Mouse (Mus musculus) embryo, embryonic 10 days (tissue): ENCODE results near the gene Tbc1d21.

Source experiments
- DNase-seq: peaks from one replicate; pipeline ENCODE4 v3.0.0-alpha.2; 2015; ENCODE audit warnings: low spot score

The Tbc1d21 gene

GRCm38 (mm10) chr9:58370355-58370754 lies at the start of gene Tbc1d21:
TSS of gene Tbc1d21 (minus strand) at chr9:58370455.
- no peak for DNase-seq

- no peak for DNase-seq
These were observed 41.3 kb upstream of the Tbc1d21 start for GRCm38 (mm10) chr9:58411556-58411955.

GRCm38 (mm10) chr9:58410057-58410735 lies 39.9 kb upstream of the Tbc1d21 start:
- DNase-seq: no peak

GRCm38 (mm10) chr9:58409247-58409646 lies 39.0 kb upstream of the Tbc1d21 start:
- no peak for DNase-seq

GRCm38 (mm10) chr9:58404412-58404811 lies 34.2 kb upstream of the Tbc1d21 start:
- DNase-seq: no peak

- DNase-seq: no peak
These were observed 31.3 kb upstream of the Tbc1d21 start for GRCm38 (mm10) chr9:58401371-58402082.

- DNase-seq: no peak
These were observed 29.4 kb upstream of the Tbc1d21 start for GRCm38 (mm10) chr9:58399609-58400008.

GRCm38 (mm10) chr9:58394605-58395004 lies 24.4 kb upstream of the Tbc1d21 start:
- no peak for DNase-seq

GRCm38 (mm10) chr9:58393875-58394274 lies 23.6 kb upstream of the Tbc1d21 start:
- no peak for DNase-seq

GRCm38 (mm10) chr9:58388381-58388780 lies 18.1 kb upstream of the Tbc1d21 start:
- DNase-seq: no peak

GRCm38 (mm10) chr9:58378878-58379277 lies 8.6 kb upstream of the Tbc1d21 start:
- no peak for DNase-seq

- DNase-seq: no peak
These were observed 3.7 kb upstream of the Tbc1d21 start for GRCm38 (mm10) chr9:58373912-58374431.

GRCm38 (mm10) chr9:58371914-58372313 lies 1.7 kb upstream of the Tbc1d21 start:
- no peak for DNase-seq

GRCm38 (mm10) chr9:58369644-58370043 lies 611 bp downstream of the Tbc1d21 start:
- DNase-seq: peak; percentile 71

- no peak for DNase-seq
These were observed 5.9 kb downstream of the Tbc1d21 start for GRCm38 (mm10) chr9:58364325-58364724.

GRCm38 (mm10) chr9:58361956-58362355 lies 8.3 kb downstream of the Tbc1d21 start:
- DNase-seq: no peak

GRCm38 (mm10) chr9:58361373-58361772 lies 8.9 kb downstream of the Tbc1d21 start:
- no peak for DNase-seq

- no peak for DNase-seq
These were observed 14.8 kb downstream of the Tbc1d21 start for GRCm38 (mm10) chr9:58355262-58356050.

GRCm38 (mm10) chr9:58354701-58355100 lies 15.6 kb downstream of the Tbc1d21 start:
- DNase-seq: no peak

- DNase-seq: no peak
These were observed 17.0 kb downstream of the Tbc1d21 start for GRCm38 (mm10) chr9:58353224-58353623.

- DNase-seq: no peak
These were observed 22.5 kb downstream of the Tbc1d21 start for GRCm38 (mm10) chr9:58347795-58348194.

- peak; percentile 51 for DNase-seq
These were observed 23.8 kb downstream of the Tbc1d21 start for GRCm38 (mm10) chr9:58346498-58346897.

GRCm38 (mm10) chr9:58345963-58346362 lies 24.3 kb downstream of the Tbc1d21 start:
- no peak for DNase-seq
